ENCODE assay signal across 14 mouse cellular contexts in the genomic region with DNA sequence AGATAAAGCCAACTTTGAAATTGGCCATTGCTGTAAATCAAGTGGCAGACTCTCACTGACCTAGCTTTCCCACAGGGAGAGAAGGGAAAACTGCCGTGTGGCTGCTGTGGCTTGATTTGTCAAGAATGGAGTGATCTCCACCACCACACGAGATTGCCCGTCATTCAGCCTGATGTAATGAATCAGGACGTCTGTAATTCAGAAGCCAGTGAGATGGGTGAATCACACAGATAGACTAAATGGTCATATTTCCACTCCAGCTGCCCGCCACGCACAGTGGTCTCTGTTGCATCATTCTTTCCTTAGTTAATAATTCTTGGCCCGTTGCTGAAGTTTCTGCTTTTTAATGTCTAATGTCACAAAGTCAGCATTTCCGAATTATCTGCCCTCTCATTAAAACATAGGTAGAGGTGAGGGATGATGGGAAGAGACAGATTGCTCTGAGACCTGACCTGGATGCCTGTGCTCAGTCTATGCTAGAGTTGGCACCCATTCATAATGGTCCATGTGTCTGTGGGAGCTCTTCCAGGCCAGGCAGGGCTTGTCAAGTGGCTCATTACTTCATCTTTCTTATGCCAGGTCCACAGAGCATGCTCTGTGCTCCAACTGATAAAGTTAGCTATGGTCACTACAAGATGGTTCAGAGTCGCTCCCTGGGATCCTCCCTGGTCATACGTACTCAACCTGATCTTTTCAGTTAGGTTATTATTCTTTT. TPM values are rescaled to one million over a fixed set of nuclear protein-coding genes. Genes with fewer than 3 reads are reported as not detected.
DNase-seq lines count a peak whose midpoint lies in the region; ATAC-seq and TF ChIP-seq lines count a peak whose summit lies in the region.
"Had no signal": no experiment of that assay in that cellular context is flagged by ENCODE, and none has a peak within 500 bp of the region (broad histone marks: within the 10 kb centered on the region; RNA-seq: fewer than 3 reads in every experiment).

No protein-coding gene starts in this region.

- no peak overlapping the region for H3K9ac ChIP-seq in lung, embryonic 14.5 days
- no peak overlapping the region for H3K9ac ChIP-seq in intestine, embryonic 16.5 days (ENCODE audit: low read depth, low read length)
- H3K9ac ChIP-seq: limb, embryonic 12.5 days; midbrain, embryonic 13.5 days; neural tube, embryonic 15.5 days had no signal

- DNase-seq in lung, embryonic 14.5 days, result no peak
- DNase-seq in lung, postnatal 14 days, result no peak
- DNase-seq in cerebellum, adult 18-20 months, result peak; percentile 61 to 65
- peak; percentile 59 for DNase-seq in fibroblast of lung, adult 2 months (ENCODE audit: low read depth)
- DNase-seq in lung, postnatal 4 days, result peak; percentile 18 to 64
- DNase-seq in gastrocnemius, postnatal 10 days, result no peak
- DNase-seq in gastrocnemius, adult 8-10 months (ENCODE audit: low spot score in 2 of 2), result no peak
- DNase-seq: adrenal gland, adult 8-10 months; spleen, adult 18-20 months had no signal

- 45% methylated on average over 10 of the region's 10 CpGs for WGBS in lung, embryonic 14.5 days
- 77% methylated on average over 10 of the region's 10 CpGs for WGBS in intestine, embryonic 16.5 days

- no peak overlapping the region for H3K4me2 ChIP-seq in lung, embryonic 14.5 days
- H3K4me2 ChIP-seq in intestine, embryonic 16.5 days (ENCODE audit: low read depth, low read length), result no peak overlapping the region
- H3K4me2 ChIP-seq: limb, embryonic 12.5 days; midbrain, embryonic 13.5 days; neural tube, embryonic 15.5 days had no signal

- H3K4me3 ChIP-seq in lung, embryonic 14.5 days (ENCODE audit: low read depth, low read length), result no peak overlapping the region
- H3K4me3 ChIP-seq in intestine, embryonic 16.5 days (ENCODE audit: low read length), result no peak overlapping the region
- H3K4me3 ChIP-seq: limb, embryonic 12.5 days; midbrain, embryonic 13.5 days; neural tube, embryonic 15.5 days had no signal

- no peaks in the 10 kb centered on the region for H3K27me3 ChIP-seq in lung, embryonic 14.5 days (ENCODE audit: insufficient read depth, low read length)
- H3K27me3 ChIP-seq in intestine, embryonic 16.5 days (replicated peaks; ENCODE audit: control insufficient read depth, insufficient read depth, low read length), result no peaks in the 10 kb centered on the region
- H3K27me3 ChIP-seq: limb, embryonic 12.5 days; midbrain, embryonic 13.5 days; neural tube, embryonic 15.5 days had no signal

- H3K36me3 ChIP-seq in lung, embryonic 14.5 days (ENCODE audit: insufficient read depth), result no peaks in the 10 kb centered on the region
- no peaks in the 10 kb centered on the region for H3K36me3 ChIP-seq in intestine, embryonic 16.5 days (ENCODE audit: control insufficient read depth, insufficient read depth, low read length)
- H3K36me3 ChIP-seq: limb, embryonic 12.5 days; midbrain, embryonic 13.5 days; neural tube, embryonic 15.5 days had no signal

- peak overlapping the region; percentile 66 for H3K27ac ChIP-seq in lung, embryonic 14.5 days (ENCODE audit: low read depth)
- H3K27ac ChIP-seq in intestine, embryonic 16.5 days (ENCODE audit: low read length), result no peak overlapping the region
- H3K27ac ChIP-seq: limb, embryonic 12.5 days; midbrain, embryonic 13.5 days; neural tube, embryonic 15.5 days had no signal

- peaks cover 19% of the 10 kb centered on the region for H3K4me1 ChIP-seq in lung, embryonic 14.5 days (ENCODE audit: insufficient read depth)
- H3K4me1 ChIP-seq in intestine, embryonic 16.5 days (ENCODE audit: control insufficient read depth, insufficient read depth, low read length), result no peaks in the 10 kb centered on the region
- H3K4me1 ChIP-seq: midbrain, embryonic 13.5 days had no signal

- no peaks in the 10 kb centered on the region for H3K9me3 ChIP-seq in lung, embryonic 14.5 days (ENCODE audit: low read depth, low read length)
- no peaks in the 10 kb centered on the region for H3K9me3 ChIP-seq in intestine, embryonic 16.5 days (ENCODE audit: control insufficient read depth, low read length)
- H3K9me3 ChIP-seq: limb, embryonic 12.5 days; midbrain, embryonic 13.5 days; neural tube, embryonic 15.5 days had no signal

- peak; percentile 13; the same call in 1 of the 2 replicates for ATAC-seq in lung, embryonic 14.5 days (ENCODE audit: insufficient read depth)
- no peak for ATAC-seq in intestine, embryonic 16.5 days
- ATAC-seq: midbrain, embryonic 13.5 days had no signal

- TF ChIP-seq CTCF in lung, embryonic 14.5 days (IDR thresholded peaks at IDR 0.05; ENCODE audit: low read depth), result no peak

RNA-seq across cellular contexts. Expression of a gene that starts 34.1 kb away (rescaled TPM):
- polyA plus RNA-seq in lung, embryonic 14.5 days (2014; fragmentation: Nextera tagmentation; extraction: Ambion mirVana), result 56.2 and 57.2 TPM in 2 replicates
- 10 to 100 TPM; 15.2 to 16.5 TPM for total RNA-seq in gastrocnemius, postnatal 10 days (2021)
- total RNA-seq in gastrocnemius, adult 8-10 months (2022), result 1 to 10 TPM; 2.5 to 5.5 (median 3.9) TPM
- polyA plus RNA-seq in intestine, embryonic 16.5 days (2015; fragmentation: Nextera tagmentation; extraction: Ambion mirVana), result 21.2 and 22.0 TPM in 2 replicates
- total RNA-seq: common myeloid progenitor, adult 5-6 weeks had no signal

Comparison
In these comparisons a context has a peak if more than half of its experiments do, and no peak if none do; other contexts are left out.
1. DNase-seq: peak in cerebellum, adult 18-20 months (2 of 2), fibroblast of lung, adult 2 months (single experiment) and lung, postnatal 4 days (2 of 2); none in lung, embryonic 14.5 days (single experiment), lung, postnatal 14 days (single experiment), gastrocnemius, postnatal 10 days (single experiment) and gastrocnemius, adult 8-10 months (0 of 2).